Mouse (Mus musculus) liver, adult 2 months (tissue): ENCODE data around the gene Asb16.
A peak's percentile ranks its signal among the peaks of the same experiment; 100 is the strongest.

Experiments used
- CTCF ChIP-seq: fragments of 200-500 bp; IDR thresholded peaks from 2 replicates; pipeline ENCODE4 v1.5.1; 2011; ENCODE audit warnings: low read depth, low read length, control low read depth
- POLR2A ChIP-seq: fragments of 200-500 bp; IDR thresholded peaks from 2 replicates; pipeline ENCODE4 v1.6.1; 2011; ENCODE audit warnings: low read length, control low read depth; ENCODE audit not compliant: insufficient read depth; ENCODE audit errors: extremely low read depth

DNA sequence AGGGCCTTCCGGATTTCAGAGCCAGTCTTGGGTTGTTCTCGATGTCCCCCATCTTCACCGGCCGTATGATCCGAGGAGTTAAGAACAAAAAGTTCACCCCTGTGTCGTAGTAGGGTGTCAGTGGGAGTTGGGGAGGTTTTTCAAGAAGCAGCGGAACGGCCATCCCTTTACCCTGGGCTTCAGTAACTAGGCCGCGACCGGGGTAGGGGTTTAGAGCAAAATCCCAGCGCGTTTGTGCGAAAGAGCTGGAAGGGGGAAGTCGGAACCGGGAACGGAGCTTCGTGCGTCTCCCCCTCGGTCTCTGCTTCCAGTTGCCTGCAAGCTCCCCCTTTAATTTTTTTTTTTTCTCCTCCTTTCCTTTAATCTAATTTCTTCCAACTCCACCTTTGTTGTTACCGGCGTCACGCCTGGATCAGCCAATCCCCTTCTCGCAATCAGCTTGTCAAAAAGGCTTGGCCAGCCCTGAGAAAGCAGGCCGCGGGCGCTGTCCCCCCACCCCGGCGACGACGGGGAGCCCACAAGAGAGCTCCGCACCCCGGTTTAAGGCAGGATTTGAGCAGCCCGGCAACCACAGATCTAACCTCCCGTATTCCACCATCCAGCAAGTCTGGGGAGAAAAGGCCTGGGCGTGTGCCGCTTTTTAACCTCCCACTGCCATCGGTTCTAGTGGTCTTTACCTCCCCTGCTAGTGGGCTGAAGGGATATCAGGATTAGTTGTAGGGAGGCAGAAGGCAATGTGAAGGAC, 51.6 kb downstream of the Asb16 start:
- TF ChIP-seq CTCF (no peak), POLR2A (peak; percentile 93)
